Mouse (Mus musculus) gastrocnemius, adult 8-10 months (tissue): ENCODE measurements around the gene Ergic1. TPM values are rescaled to one million over a fixed set of nuclear protein-coding genes. Genes with fewer than 3 reads are reported as not detected.

ENCODE experiments used
- DNase-seq, 2 experiments: peaks; one replicate each; pipeline ENCODE4 v3.0.0; 2022; ENCODE audit warnings: low spot score in 2 of 2
- total RNA-seq, 4 experiments: library from RNA; stranded (reverse); gene quantifications; 2 replicates each; pipeline ENCODE4 v1.2.4; 2022

Gene Ergic1
- total RNA-seq, 4 experiments from 2014 or later, result 42.1 to 62.2 (median 50.9) TPM

- DNase-seq, result no peak
Observed at GRCm38 (mm10) chr17:26659573-26659915, 98.3 kb downstream of the Ergic1 start.

GRCm38 (mm10) chr17:26660192-26660912 is 99.1 kb downstream of the Ergic1 start:
- DNase-seq, result peak; percentile 67 to 73

- DNase-seq, result no peak
Observed at GRCm38 (mm10) chr17:26662204-26662603, 100.9 kb downstream of the Ergic1 start.

- DNase-seq, result peak; percentile 78 to 89
Observed at GRCm38 (mm10) chr17:26662978-26663683, 101.8 kb downstream of the Ergic1 start, which contains the start of gene Atp6v0e. TSS of gene Atp6v0e (plus strand) at chr17:26663231.

- DNase-seq, result no peak
Observed at GRCm38 (mm10) chr17:26665600-26665999, 104.3 kb downstream of the Ergic1 start.

GRCm38 (mm10) chr17:26671268-26671667 is 110.0 kb downstream of the Ergic1 start:
- DNase-seq, result no peak

- DNase-seq, result no peak
Observed at GRCm38 (mm10) chr17:26675845-26676244, 114.6 kb downstream of the Ergic1 start.

- DNase-seq, result peak; percentile 82 to 85
Observed at GRCm38 (mm10) chr17:26676252-26676615, 114.9 kb downstream of the Ergic1 start.

GRCm38 (mm10) chr17:26676616-26677376 is 115.5 kb downstream of the Ergic1 start:
- DNase-seq, result peak; percentile 73 to 74

GRCm38 (mm10) chr17:26677711-26678637 is 116.7 kb downstream of the Ergic1 start:
- DNase-seq, result no peak

- DNase-seq, result no peak
Observed at GRCm38 (mm10) chr17:26681276-26681675, 120.0 kb downstream of the Ergic1 start.

GRCm38 (mm10) chr17:26686334-26687000 is 125.2 kb downstream of the Ergic1 start:
- no peak for DNase-seq

- DNase-seq, result no peak
Observed at GRCm38 (mm10) chr17:26688795-26689735, 127.8 kb downstream of the Ergic1 start.

- no peak for DNase-seq
Observed at GRCm38 (mm10) chr17:26689810-26690209, 128.5 kb downstream of the Ergic1 start.

- DNase-seq, result no peak
Observed at GRCm38 (mm10) chr17:26690236-26690635, 128.9 kb downstream of the Ergic1 start.

GRCm38 (mm10) chr17:26691110-26691509 is 129.8 kb downstream of the Ergic1 start:
- peak in 1 of 2 experiments; percentile 57 for DNase-seq

GRCm38 (mm10) chr17:26693424-26693823 is 132.1 kb downstream of the Ergic1 start:
- no peak for DNase-seq

GRCm38 (mm10) chr17:26694171-26694570 is 132.9 kb downstream of the Ergic1 start:
- no peak for DNase-seq

- DNase-seq, result no peak
Observed at GRCm38 (mm10) chr17:26695193-26695592, 133.9 kb downstream of the Ergic1 start.
